Mouse (Mus musculus) embryonic facial prominence, embryonic 12.5 days (tissue): ENCODE results near the gene Nr1h2. TPM values are rescaled to one million over a fixed set of nuclear protein-coding genes. Genes with fewer than 3 reads are reported as not detected.

Experiments
- ATAC-seq: fragments of 200-750 bp; cut with Nextera tagmentation; 2 replicates; pipeline ENCODE4 v1.8.0; 2017; ENCODE audit not compliant: insufficient number of reproducible peaks, insufficient read depth, low FRiP score, low TSS enrichment
- H3K27ac ChIP-seq: fragments of 300-500 bp; sonication (generic); 2 replicates; pipeline ENCODE4 v1.5.1; 2016; ENCODE audit warnings: mild to moderate bottlenecking
- H3K27me3 ChIP-seq: fragments of 300-500 bp; sonication (generic); 2 replicates; pipeline ENCODE4 v1.6.1; 2016; ENCODE audit warnings: mild to moderate bottlenecking, moderate library complexity
- H3K36me3 ChIP-seq: fragments of 300-500 bp; sonication (generic); 2 replicates; pipeline ENCODE4 v1.6.1; 2016; ENCODE audit warnings: mild to moderate bottlenecking
- H3K4me1 ChIP-seq: fragments of 300-500 bp; sonication (generic); 2 replicates; pipeline ENCODE4 v1.6.1; 2016
- H3K4me2 ChIP-seq: fragments of 300-500 bp; sonication (generic); replicated peaks from 2 replicates; pipeline ENCODE4 v1.6.1; 2016; ENCODE audit warnings: mild to moderate bottlenecking, moderate library complexity
- H3K4me3 ChIP-seq: fragments of 300-500 bp; sonication (generic); 2 replicates; pipeline ENCODE4 v1.5.1; 2016; ENCODE audit warnings: mild to moderate bottlenecking
- H3K9ac ChIP-seq: fragments of 300-500 bp; sonication (generic); 2 replicates; pipeline ENCODE4 v1.6.1; 2016; ENCODE audit warnings: mild to moderate bottlenecking, moderate library complexity
- H3K9me3 ChIP-seq: fragments of 300-500 bp; sonication (generic); 2 replicates; pipeline ENCODE4 v1.6.1; 2016; ENCODE audit warnings: mild to moderate bottlenecking, moderate library complexity
- WGBS: fragments of 180-500 bp; shearing (Covaris S2); methylation state at CpG from one replicate; pipeline ENCODE4 v1.1.7; 2016; 5-methylcytosine and 5-hydroxymethylcytosine counted together
- polyA plus RNA-seq: library from polyadenylated mRNA; unstranded; fragments of >200 nt; fragmentation: Nextera tagmentation; extraction: Ambion mirVana; gene quantifications from 2 replicates; pipeline ENCODE4 v1.2.1, GENCODE M21; 2016

Gene Nr1h2
- polyA plus RNA-seq, result 68.1 and 68.6 TPM in 2 replicates

GRCm38 (mm10) chr7:44553826-44554225, at the start of gene Nr1h2:
Nr1h2 (minus strand) TSS chr7:44553951.
- peak; percentile 54 for ATAC-seq
- H3K27ac ChIP-seq, result peak within 1 kb of the TSS; percentile 96
- H3K4me3 ChIP-seq, result peak within 1 kb of the TSS; percentile 74
- H3K4me1 ChIP-seq, result peaks cover 9% of the 10 kb centered on the region
- H3K27me3 ChIP-seq, result no peaks in the 10 kb centered on the region
- under 1% methylated on average over 22 of the region's 22 CpGs for WGBS
- H3K4me2 ChIP-seq, result peak within 1 kb of the TSS; percentile 47
- no peaks in the 10 kb centered on the region for H3K9me3 ChIP-seq
- H3K9ac ChIP-seq, result peak within 1 kb of the TSS; percentile 48
- peaks cover 28% of the 10 kb centered on the region for H3K36me3 ChIP-seq

DNA sequence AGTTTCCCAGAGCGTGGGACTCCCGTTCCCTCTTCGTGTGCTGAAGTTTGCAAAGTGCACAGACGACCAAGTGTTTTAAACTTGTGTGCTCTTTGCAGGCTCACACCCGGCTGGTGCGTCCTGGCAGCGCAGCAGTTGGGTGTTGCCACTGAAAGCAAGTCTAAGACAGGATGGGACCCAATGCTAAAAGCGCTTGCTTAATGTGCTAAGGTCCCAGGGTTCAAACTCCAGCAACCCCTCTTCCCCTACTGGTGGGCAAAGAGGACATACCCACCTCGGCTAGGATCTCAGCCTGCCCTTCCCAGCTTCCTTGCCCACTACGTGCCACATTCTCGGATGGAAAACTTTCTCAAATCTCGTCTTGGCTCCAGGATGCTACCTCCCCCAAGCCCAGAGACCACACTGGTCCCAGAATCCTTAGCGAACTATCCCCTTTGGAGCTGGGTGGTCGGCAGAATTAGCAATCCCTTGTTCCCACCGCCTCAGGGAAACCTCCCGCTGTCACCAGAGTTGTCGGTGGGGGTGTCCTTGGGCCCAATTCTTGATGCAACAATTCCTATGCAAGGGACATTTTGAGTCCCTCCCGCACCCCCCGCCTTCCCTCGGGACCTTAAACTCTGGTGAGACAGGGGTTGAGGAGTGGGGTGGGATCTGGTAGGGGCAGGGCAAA, 49.6 kb upstream of the Nr1h2 start:
- peaks cover 26% of the 10 kb centered on the region for H3K4me1 ChIP-seq
- H3K4me3 ChIP-seq, result peak overlapping the region; percentile 30
- peaks cover 62% of the 10 kb centered on the region for H3K27me3 ChIP-seq
- H3K9ac ChIP-seq, result no peak overlapping the region
- H3K27ac ChIP-seq, result no peak overlapping the region
- no peak for ATAC-seq
- no peaks in the 10 kb centered on the region for H3K36me3 ChIP-seq
- WGBS, result 3% methylated on average over 20 of the region's 20 CpGs
- H3K9me3 ChIP-seq, result no peaks in the 10 kb centered on the region
- peak overlapping the region; percentile 46 for H3K4me2 ChIP-seq

- Histone ChIP-seq H3K27ac (no peak overlapping the region), H3K36me3 (no peaks in the 10 kb centered on the region), H3K9me3 (no peaks in the 10 kb centered on the region), H3K4me1 (peaks cover 26% of the 10 kb centered on the region), H3K27me3 (peaks cover 62% of the 10 kb centered on the region), H3K9ac (no peak overlapping the region; the same call in 1 of the 2 replicates), H3K4me2 (no peak overlapping the region), H3K4me3 (no peak overlapping the region)
- no peak for ATAC-seq
- WGBS, result 12% methylated on average over 11 of the region's 11 CpGs
Observed at GRCm38 (mm10) chr7:44602443-44602842, 48.7 kb upstream of the Nr1h2 start.

GRCm38 (mm10) chr7:44601646-44602045, 47.9 kb upstream of the Nr1h2 start:
- Histone ChIP-seq H3K9me3 (no peaks in the 10 kb centered on the region), H3K4me3 (no peak overlapping the region), H3K4me1 (peaks cover 26% of the 10 kb centered on the region), H3K36me3 (no peaks in the 10 kb centered on the region), H3K27me3 (peaks cover 56% of the 10 kb centered on the region), H3K4me2 (peak overlapping the region; percentile 18; the same call in 1 of the 2 replicates), H3K27ac (no peak overlapping the region), H3K9ac (no peak overlapping the region)
- no peak for ATAC-seq
- WGBS, result 14% methylated on average over 19 of the region's 19 CpGs

- H3K4me3 ChIP-seq, result no peak overlapping the region
- H3K27ac ChIP-seq, result no peak overlapping the region
- H3K9ac ChIP-seq, result no peak overlapping the region
- WGBS, result 85% methylated on average over 10 of the region's 10 CpGs
- no peaks in the 10 kb centered on the region for H3K36me3 ChIP-seq
- H3K4me1 ChIP-seq, result peaks cover 26% of the 10 kb centered on the region
- H3K4me2 ChIP-seq, result no peak overlapping the region
- no peak for ATAC-seq
- H3K9me3 ChIP-seq, result no peaks in the 10 kb centered on the region
- H3K27me3 ChIP-seq, result peaks cover 48% of the 10 kb centered on the region
Observed at GRCm38 (mm10) chr7:44600691-44601262, 47.0 kb upstream of the Nr1h2 start.

- H3K36me3 ChIP-seq, result no peaks in the 10 kb centered on the region
- 81% methylated on average over 11 of the region's 12 CpGs for WGBS
Observed at GRCm38 (mm10) chr7:44598336-44598735, 44.6 kb upstream of the Nr1h2 start.

DNA sequence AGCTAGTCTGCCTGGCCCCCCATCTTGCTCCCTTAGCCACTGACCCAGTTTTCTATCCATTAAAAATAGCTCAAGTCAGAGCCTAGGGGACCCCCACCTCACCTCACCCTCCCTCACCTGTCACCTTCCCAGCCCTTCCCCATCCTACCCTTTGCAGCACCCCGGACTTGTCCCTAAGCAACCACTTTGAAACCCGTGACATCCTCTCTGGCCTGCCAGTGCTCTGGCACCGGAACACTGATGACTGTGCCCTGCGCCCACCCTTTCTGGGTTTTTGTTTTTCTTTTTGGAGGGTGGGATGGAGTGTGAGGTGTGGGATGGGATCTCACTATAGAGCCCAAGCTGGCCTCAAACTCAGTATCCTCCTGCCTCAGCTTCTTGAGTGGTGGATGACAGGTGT, 43.9 kb upstream of the Nr1h2 start:
- Histone ChIP-seq H3K36me3 (no peaks in the 10 kb centered on the region), H3K4me2 (no peak overlapping the region), H3K9ac (no peak overlapping the region), H3K4me3 (no peak overlapping the region), H3K27me3 (peaks cover 35% of the 10 kb centered on the region), H3K27ac (no peak overlapping the region), H3K4me1 (peaks cover 23% of the 10 kb centered on the region), H3K9me3 (no peaks in the 10 kb centered on the region)
- 87% methylated on average over 4 of the region's 4 CpGs for WGBS
- ATAC-seq, result no peak

More at GRCm38 (mm10) chr7:44598336-44598735, 44.6 kb upstream of the Nr1h2 start:
- Histone ChIP-seq H3K27me3 (peaks cover 35% of the 10 kb centered on the region), H3K4me1 (peaks cover 23% of the 10 kb centered on the region), H3K27ac (no peak overlapping the region), H3K4me3 (no peak overlapping the region), H3K9me3 (no peaks in the 10 kb centered on the region), H3K4me2 (no peak overlapping the region), H3K9ac (no peak overlapping the region)
- no peak for ATAC-seq

DNA sequence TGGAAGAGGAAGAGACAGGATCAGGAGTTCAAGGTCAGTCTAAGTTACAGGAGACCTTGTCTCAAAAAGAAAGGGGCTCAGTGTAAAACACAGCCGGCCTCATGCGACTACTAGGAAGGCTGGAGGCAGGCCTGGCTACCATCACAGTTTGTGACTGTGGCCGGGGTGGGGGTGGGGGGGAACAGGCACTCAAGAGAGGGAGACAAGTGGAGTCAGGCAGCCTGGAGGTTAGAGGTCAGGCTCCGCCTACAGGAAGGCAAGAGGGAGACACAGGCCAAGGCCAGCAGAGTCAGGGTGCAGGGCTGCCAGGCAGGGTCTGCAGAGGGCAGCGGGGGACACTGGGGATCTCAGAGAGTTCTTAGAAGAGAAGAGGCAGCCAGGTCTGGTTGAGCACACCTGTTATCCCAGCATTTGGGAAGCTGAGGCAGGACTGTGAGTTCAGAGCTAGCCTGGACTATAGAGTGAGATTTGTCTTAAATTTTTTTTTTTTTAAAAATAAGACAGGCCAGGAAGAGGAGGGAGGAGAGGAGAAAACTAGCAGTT, 43.3 kb upstream of the Nr1h2 start:
- Histone ChIP-seq H3K9me3 (no peaks in the 10 kb centered on the region), H3K4me2 (no peak overlapping the region), H3K4me1 (peaks cover 18% of the 10 kb centered on the region), H3K4me3 (no peak overlapping the region), H3K27me3 (peaks cover 35% of the 10 kb centered on the region), H3K36me3 (no peaks in the 10 kb centered on the region), H3K9ac (no peak overlapping the region), H3K27ac (no peak overlapping the region)
- no peak for ATAC-seq
- WGBS, result 35% methylated on average over 5 of the region's 5 CpGs

DNA sequence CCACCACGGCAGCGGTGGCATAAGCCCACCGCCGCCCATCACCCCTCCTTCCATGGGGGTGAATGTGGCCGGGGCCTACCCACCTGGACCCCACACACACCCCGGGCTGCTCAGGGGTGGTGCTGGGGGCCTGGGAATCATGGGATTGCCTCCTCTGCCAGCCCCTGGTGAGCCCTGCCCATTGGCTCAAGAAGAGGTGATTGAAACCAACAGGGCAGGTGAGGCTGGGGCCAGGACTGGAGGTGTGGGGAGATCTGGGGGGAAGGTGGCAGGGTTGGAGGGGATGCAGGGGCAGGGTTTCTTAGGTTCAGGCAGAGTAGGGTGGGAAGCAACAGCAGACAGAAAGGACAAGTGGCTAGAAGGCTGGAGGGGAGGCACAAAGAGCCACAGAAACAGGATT, 42.3 kb upstream of the Nr1h2 start:
- H3K36me3 ChIP-seq, result no peaks in the 10 kb centered on the region
- H3K9ac ChIP-seq, result no peak overlapping the region

DNA sequence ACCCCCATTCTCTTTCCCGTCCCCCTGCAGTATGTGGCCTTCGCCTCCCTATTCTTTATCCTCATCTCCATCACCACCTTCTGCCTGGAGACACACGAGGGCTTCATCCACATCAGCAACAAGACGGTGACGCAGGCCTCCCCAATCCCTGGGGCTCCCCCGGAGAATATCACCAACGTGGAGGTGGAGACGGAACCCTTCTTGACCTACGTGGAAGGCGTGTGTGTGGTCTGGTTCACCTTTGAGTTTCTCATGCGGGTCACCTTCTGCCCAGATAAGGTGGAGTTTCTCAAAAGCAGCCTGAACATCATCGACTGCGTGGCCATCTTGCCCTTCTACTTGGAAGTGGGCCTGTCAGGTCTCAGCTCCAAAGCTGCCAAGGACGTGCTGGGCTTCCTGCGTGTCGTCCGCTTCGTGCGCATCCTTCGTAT, 41.4 kb upstream of the Nr1h2 start:
- H3K27me3 ChIP-seq, result peaks cover 36% of the 10 kb centered on the region
- H3K9me3 ChIP-seq, result no peaks in the 10 kb centered on the region
- no peak overlapping the region for H3K4me3 ChIP-seq
- ATAC-seq, result no peak
- no peak overlapping the region for H3K9ac ChIP-seq
- H3K27ac ChIP-seq, result no peak overlapping the region
- H3K4me2 ChIP-seq, result no peak overlapping the region
- peaks cover 20% of the 10 kb centered on the region for H3K4me1 ChIP-seq
- 90% methylated on average over 20 of the region's 20 CpGs for WGBS
- H3K36me3 ChIP-seq, result no peaks in the 10 kb centered on the region

More for the DNA sequence above, 42.3 kb upstream of the Nr1h2 start:
- Histone ChIP-seq H3K27ac (no peak overlapping the region), H3K9me3 (no peaks in the 10 kb centered on the region), H3K4me2 (no peak overlapping the region), H3K4me3 (no peak overlapping the region), H3K4me1 (peaks cover 19% of the 10 kb centered on the region), H3K27me3 (peaks cover 35% of the 10 kb centered on the region)
- 94% methylated on average over 6 of the region's 6 CpGs for WGBS
- ATAC-seq, result no peak

GRCm38 (mm10) chr7:44594291-44594690, 40.5 kb upstream of the Nr1h2 start:
- H3K27ac ChIP-seq, result no peak overlapping the region
- no peak overlapping the region for H3K9ac ChIP-seq

GRCm38 (mm10) chr7:44593775-44594174, 40.0 kb upstream of the Nr1h2 start:
- Histone ChIP-seq H3K9me3 (no peaks in the 10 kb centered on the region), H3K4me3 (peak overlapping the region; percentile 17; the same call in 1 of the 2 replicates), H3K4me1 (peaks cover 20% of the 10 kb centered on the region), H3K9ac (no peak overlapping the region), H3K27ac (no peak overlapping the region), H3K4me2 (peak overlapping the region; percentile 40), H3K27me3 (peaks cover 47% of the 10 kb centered on the region), H3K36me3 (no peaks in the 10 kb centered on the region)
- under 1% methylated on average over 22 of the region's 22 CpGs for WGBS
- peak; percentile 24; the same call in 1 of the 2 replicates for ATAC-seq

More at GRCm38 (mm10) chr7:44594291-44594690, 40.5 kb upstream of the Nr1h2 start:
- no peaks in the 10 kb centered on the region for H3K36me3 ChIP-seq
- H3K27me3 ChIP-seq, result peaks cover 42% of the 10 kb centered on the region
- 65% methylated on average over 6 of the region's 6 CpGs for WGBS
- no peak overlapping the region for H3K4me3 ChIP-seq
- ATAC-seq, result no peak
- peaks cover 20% of the 10 kb centered on the region for H3K4me1 ChIP-seq
- H3K9me3 ChIP-seq, result no peaks in the 10 kb centered on the region
- H3K4me2 ChIP-seq, result peak overlapping the region; percentile 40; the same call in 1 of the 2 replicates
